Mouse (Mus musculus) right cerebral cortex, adult 18-20 months (tissue): ENCODE measurements around the gene Lyz2.
"Not testable (repeated sequence)": the region's sequence is repeated elsewhere in the genome, so short reads cannot be mapped to it uniquely, and the experiment has no call there.

Experiments
- DNase-seq: peaks from one replicate; pipeline ENCODE4 v3.0.0; 2022; ENCODE audit warnings: mixed read lengths

Gene Lyz2

DNA sequence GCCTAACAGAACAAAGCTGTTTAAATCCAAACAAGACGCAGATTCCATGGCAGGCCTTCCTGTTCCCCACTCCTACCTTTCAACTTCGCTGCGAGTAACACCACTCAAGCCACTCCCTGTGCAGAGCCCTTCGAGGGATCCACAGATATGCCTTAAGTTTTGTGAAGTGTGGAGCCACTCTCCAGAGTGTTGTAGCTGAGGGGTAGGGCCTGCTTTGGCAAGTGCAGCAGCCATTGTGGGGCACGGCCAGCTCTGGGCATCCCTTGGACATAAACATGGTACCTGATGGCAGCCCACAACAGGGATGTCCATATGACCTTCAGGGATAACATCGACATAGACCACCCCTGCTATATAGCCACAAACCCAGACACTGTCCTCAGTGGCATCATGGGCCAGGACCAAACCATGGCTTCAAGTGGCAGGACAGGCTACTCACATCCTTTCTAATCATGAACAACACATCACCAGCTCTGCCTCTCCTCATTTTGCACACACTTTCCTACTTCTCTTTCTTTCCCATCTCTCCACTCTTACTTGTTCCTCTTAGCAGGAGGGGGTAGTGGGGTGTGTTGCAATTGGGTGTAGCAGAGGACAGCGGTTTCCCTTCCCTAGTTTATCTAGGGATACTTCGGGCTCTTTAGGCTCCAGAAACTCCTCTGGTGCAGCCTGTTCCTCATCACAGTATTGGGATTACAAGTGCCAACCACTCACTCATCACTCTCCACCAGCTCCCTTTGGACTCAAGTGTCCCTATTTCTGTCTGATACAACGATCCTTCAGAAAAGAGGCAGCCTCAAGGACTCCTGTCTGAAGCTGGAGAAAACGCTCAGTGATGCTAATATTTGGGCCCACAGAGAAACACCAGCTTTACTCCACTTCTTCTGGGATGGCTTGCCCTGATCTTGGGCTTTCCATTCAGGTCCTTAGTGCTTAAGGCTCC is 2.7 kb upstream of the Lyz2 start:
- no peak for DNase-seq

DNA sequence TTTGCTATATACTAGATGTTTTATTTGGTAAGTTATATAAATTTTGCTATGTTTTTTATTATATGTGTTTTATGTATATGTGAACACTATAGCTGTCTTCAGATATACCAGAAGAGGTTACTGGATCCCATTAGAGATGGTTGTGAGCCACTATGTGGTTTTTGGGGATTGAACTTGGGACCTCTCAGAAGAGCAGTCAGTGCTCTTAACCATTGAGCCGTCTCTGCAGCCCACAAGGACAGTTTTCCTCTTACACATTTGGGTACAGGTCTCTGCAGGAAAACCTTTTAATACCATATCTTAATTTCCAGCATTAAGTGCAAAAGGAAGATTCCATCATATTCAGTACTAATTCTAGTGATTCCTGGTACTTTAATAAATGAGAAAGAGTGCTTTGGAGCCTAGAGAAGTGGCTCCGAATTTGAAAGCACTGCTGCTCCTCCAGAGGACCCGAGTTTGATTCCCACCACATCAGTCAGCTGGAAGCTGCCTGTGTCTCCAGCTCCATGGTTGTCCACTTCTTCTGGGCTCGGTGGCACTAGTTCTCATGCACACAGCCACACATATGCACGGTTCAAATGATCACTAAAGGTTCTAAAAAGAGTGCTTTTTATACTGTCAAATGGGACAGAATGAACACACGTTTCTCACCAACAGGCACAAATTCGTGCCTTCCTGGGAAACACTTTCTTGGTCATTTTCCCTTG is 1.9 kb upstream of the Lyz2 start:
- DNase-seq: no peak

GRCm38 (mm10) chr10:117283196-117283595 is 1.1 kb upstream of the Lyz2 start:
- DNase-seq: not testable (repeated sequence)

- no peak for DNase-seq
These were observed 430 bp upstream of the Lyz2 start for GRCm38 (mm10) chr10:117282551-117282950.

DNA sequence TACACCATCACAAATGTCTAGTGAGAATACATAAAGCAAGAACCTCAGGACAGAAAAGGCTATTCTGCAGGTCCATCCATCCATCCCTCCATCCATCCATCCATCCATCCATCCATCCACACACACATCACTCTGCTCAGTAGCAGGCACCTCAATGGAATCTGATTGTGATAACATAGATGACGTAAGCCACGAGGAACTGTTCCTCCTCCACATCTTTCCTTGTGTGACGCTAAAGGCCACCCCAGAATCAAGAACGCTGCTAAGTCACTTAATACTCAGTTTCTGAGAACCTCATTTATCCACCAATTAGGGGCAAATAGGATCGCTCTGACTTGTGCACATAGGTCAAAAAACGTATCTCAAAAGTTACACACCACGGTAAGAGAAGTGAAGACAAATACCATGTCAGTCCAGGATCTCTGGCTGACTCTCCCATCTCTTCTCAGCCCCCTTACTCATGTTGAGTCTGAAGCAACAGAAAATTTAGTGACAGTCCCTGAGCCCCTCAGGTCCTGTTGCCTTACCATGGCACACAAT is 670 bp downstream of the Lyz2 start:
- no peak for DNase-seq

- DNase-seq: no peak
These were observed 2.1 kb downstream of the Lyz2 start for GRCm38 (mm10) chr10:117280000-117280399.

DNA sequence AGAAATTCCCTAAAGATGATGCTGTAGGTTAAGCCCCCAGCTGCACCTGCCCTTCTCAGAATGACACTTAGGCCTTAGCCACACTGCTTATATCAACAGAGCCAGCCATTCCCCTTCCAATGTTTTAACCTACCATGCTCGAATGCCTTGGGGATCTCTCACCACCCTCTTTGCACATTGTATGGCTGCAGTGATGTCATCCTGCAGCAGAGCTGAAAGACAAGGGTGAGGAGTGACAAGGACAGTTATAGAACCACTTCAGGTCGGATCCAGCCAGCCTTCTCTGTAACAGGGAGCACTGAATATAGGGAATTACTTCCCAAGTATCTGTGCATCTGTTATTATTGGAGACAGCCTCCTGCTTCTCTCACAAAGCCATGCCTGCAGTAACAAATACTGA is 3.6 kb downstream of the Lyz2 start:
- DNase-seq: not testable (repeated sequence)

DNA sequence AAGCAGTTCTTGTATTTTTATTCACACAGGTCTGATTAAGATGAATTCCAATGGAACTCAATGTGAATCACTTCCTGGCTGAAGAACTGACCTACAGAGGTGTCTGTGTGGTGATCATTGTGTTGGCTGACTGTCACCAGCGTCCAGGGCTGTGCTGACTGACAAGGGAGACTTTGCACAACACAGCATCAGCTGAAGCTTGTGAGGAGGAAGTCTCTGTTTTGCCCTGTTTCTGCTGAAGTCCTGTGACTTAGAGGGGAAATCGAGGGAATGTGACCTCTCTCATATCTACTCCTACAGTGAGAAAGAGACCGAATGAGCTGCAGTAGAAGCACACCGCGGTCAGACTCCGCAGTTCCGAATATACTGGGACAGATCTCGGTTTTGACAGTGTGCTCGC is 4.3 kb downstream of the Lyz2 start:
- DNase-seq: not testable (repeated sequence)

- no peak for DNase-seq
These were observed 6.3 kb downstream of the Lyz2 start for GRCm38 (mm10) chr10:117275681-117276369.

DNA sequence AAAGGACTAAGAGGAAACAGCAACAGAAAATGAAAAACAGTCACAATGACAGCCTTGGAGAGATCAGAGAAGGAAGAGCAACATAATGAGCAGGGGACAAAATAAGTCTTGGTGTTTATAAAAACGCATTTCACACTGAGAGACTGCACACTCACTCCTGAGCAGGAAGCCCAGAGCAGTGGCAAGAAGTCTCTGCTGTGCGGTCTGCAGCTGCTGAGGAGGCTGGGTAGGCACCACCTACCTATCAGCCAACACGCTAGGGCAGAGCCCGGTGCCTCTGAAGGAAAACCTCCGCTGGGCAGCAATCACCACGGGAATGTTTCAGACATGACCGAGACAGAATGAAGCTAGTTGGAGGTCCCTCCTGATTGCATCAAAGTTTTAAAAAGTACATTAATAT is 7.5 kb downstream of the Lyz2 start:
- DNase-seq: not testable (repeated sequence)

- DNase-seq: no peak
These were observed 10.1 kb downstream of the Lyz2 start for GRCm38 (mm10) chr10:117272023-117272422.

GRCm38 (mm10) chr10:117259870-117260269 is 22.3 kb downstream of the Lyz2 start:
- no peak for DNase-seq

GRCm38 (mm10) chr10:117238603-117239002 is 43.5 kb downstream of the Lyz2 start, which contains the start of gene 9530003J23Rik:
9530003J23Rik (minus strand) TSS chr10:117238703.
- DNase-seq: no peak

DNA sequence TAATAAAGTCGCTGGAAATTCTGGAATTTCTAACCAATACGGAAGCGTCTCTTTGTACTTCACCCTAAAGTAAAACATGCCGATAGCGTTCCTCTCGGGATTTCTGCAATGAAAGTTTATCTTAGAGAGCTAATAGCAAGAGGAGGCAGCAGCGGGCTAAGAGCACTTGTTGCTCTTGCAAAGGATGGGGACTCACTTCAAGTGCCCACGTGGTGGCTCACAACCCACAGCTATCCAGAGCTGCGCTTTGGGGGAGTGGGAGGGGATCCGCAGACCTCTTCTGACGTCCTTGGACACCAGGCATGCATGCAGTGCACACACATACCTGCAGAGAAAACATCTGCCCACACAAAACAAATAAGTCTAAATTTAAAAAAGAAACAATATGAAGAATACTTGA is 46.3 kb downstream of the Lyz2 start:
- DNase-seq: no peak

DNA sequence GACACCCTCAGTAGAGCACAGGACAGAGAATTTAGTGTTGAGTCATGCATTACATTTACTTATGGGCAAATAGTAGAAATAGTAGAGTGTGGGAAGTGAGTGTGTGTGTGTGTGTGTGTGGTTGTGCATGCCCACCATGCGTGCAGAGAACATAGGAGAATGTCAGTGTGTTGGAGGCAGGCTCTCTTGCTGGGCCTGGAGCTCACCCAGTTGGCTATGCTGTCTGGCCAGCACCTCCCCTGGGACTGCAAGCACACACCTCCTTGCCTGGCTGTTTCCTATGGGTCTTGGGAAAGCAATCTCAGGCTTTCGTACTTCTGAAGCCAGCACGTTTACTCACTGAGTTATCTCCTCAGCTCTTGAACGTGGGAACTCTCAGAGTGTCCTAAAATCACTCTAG is 47.3 kb downstream of the Lyz2 start:
- DNase-seq: no peak

- DNase-seq: no peak
These were observed 52.3 kb downstream of the Lyz2 start for GRCm38 (mm10) chr10:117229826-117230225.
